Mouse (Mus musculus) megakaryocyte, embryonic 14.5 days (primary cell): Measurements from ENCODE around the gene Wnt16.

Experiments
- FLI1 ChIP-seq: IDR thresholded peaks from 2 replicates; pipeline ENCODE4 v1.6.1; 2012; ENCODE audit warnings: low read length, inconsistent platforms, mixed read lengths
- GATA1 ChIP-seq: IDR thresholded peaks from 3 replicates; pipeline ENCODE4 v1.6.1; 2012; ENCODE audit warnings: mixed read lengths, low read length, inconsistent platforms, borderline replicate concordance

GRCm38 (mm10) chr6:22289461-22290021, 1.5 kb downstream of the Wnt16 start:
- no peak for TF ChIP-seq GATA1
- TF ChIP-seq FLI1, result no peak
